Mouse (Mus musculus): ENCODE measurements around the gene Tas2r136. TPM values are rescaled to one million over a fixed set of nuclear protein-coding genes. Genes with fewer than 3 reads are reported as not detected.

Tas2r136 gene
- polyA plus RNA-seq, 1 experiment from 2014 or later, result not detected

Other genes starting within 250 kb of the Tas2r136 start
- not detected in 2 replicates for gene Prh1, start 208.4 kb downstream of the Tas2r136 start, polyA plus RNA-seq (2014; fragmentation: Nextera tagmentation; extraction: Ambion mirVana)
- not detected in 2 replicates for gene Prp2, start 182.2 kb downstream of the Tas2r136 start, polyA plus RNA-seq (2014; fragmentation: Nextera tagmentation; extraction: Ambion mirVana)
- not detected in 2 replicates for gene A630073D07Rik, start 126.6 kb downstream of the Tas2r136 start, polyA plus RNA-seq (2014; fragmentation: Nextera tagmentation; extraction: Ambion mirVana)
- not detected in 2 replicates for gene Tas2r120, start 121.2 kb downstream of the Tas2r136 start, polyA plus RNA-seq (2014; fragmentation: Nextera tagmentation; extraction: Ambion mirVana)
- gene Tas2r121, start 77.2 kb downstream of the Tas2r136 start, polyA plus RNA-seq (2014; fragmentation: Nextera tagmentation; extraction: Ambion mirVana), result not detected in 2 replicates
- gene Tas2r122, start 66.2 kb downstream of the Tas2r136 start, polyA plus RNA-seq (2014; fragmentation: Nextera tagmentation; extraction: Ambion mirVana), result not detected in 2 replicates
- gene Tas2r115, start 40.1 kb downstream of the Tas2r136 start, polyA plus RNA-seq (2014; fragmentation: Nextera tagmentation; extraction: Ambion mirVana), result not detected in 2 replicates
- not detected in 2 replicates for gene Tas2r124, start 23.4 kb downstream of the Tas2r136 start, polyA plus RNA-seq (2014; fragmentation: Nextera tagmentation; extraction: Ambion mirVana)
- gene Tas2r102, start 16.0 kb downstream of the Tas2r136 start, polyA plus RNA-seq (2014; fragmentation: Nextera tagmentation; extraction: Ambion mirVana), result not detected in 2 replicates
- not detected in 2 replicates for gene Tas2r117, start 24.7 kb upstream of the Tas2r136 start, polyA plus RNA-seq (2014; fragmentation: Nextera tagmentation; extraction: Ambion mirVana)
- gene Tas2r123, start 69.0 kb upstream of the Tas2r136 start, polyA plus RNA-seq (2014; fragmentation: Nextera tagmentation; extraction: Ambion mirVana), result not detected in 2 replicates
- gene Tas2r116, start 77.3 kb upstream of the Tas2r136 start, polyA plus RNA-seq (2014; fragmentation: Nextera tagmentation; extraction: Ambion mirVana), result not detected in 2 replicates
- gene Tas2r110, start 89.8 kb upstream of the Tas2r136 start, polyA plus RNA-seq (2014; fragmentation: Nextera tagmentation; extraction: Ambion mirVana), result not detected in 2 replicates
- not detected in 2 replicates for gene Tas2r113, start 114.8 kb upstream of the Tas2r136 start, polyA plus RNA-seq (2014; fragmentation: Nextera tagmentation; extraction: Ambion mirVana)
- not detected in 2 replicates for gene Tas2r125, start 131.5 kb upstream of the Tas2r136 start, polyA plus RNA-seq (2014; fragmentation: Nextera tagmentation; extraction: Ambion mirVana)
- gene Tas2r129, start 172.9 kb upstream of the Tas2r136 start, polyA plus RNA-seq (2014; fragmentation: Nextera tagmentation; extraction: Ambion mirVana), result not detected in 2 replicates
- gene Tas2r131, start 179.8 kb upstream of the Tas2r136 start, polyA plus RNA-seq (2014; fragmentation: Nextera tagmentation; extraction: Ambion mirVana), result not detected in 2 replicates
- gene Tas2r109, start 202.8 kb upstream of the Tas2r136 start, polyA plus RNA-seq (2014; fragmentation: Nextera tagmentation; extraction: Ambion mirVana), result not detected in 2 replicates

Data from stomach, embryonic 14.5 days (tissue).